Mouse (Mus musculus): Measurements from ENCODE around the gene Baiap2l1.

DNA sequence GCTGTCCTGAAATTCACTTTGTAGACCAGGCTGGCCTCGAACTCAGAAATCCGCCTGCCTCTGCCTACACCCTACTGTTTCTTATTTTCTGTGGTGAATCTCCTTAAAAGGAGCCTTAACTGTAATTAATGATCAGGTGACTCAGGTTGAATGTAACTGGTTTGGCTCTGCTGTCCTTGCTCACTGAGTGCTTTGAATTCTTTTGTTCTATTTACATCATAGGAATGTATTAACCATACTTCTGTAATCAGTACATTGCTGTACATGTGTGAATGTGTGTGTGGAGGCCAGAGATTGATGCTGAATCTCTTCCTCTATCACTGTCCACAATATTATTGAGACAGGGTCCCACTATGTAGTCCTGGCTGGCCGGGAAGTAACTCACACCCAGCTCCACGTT, 49.0 kb downstream of the Baiap2l1 start:
- TF ChIP-seq POLR2A (IDR thresholded peaks at IDR 0.05; ENCODE audit: insufficient read length, low read depth) (no peak), E2F4 (IDR thresholded peaks at IDR 0.05; ENCODE audit: insufficient read depth) (no peak), MYOD1 (IDR thresholded peaks at IDR 0.05; ENCODE audit: control insufficient read depth in 1 of 3, insufficient read length in 2 of 3, low read depth in 2 of 3) (no peak), POLR2AphosphoS2 (IDR thresholded peaks at IDR 0.05; ENCODE audit: insufficient read length, low read depth) (no peak), USF1 (IDR thresholded peaks at IDR 0.05; ENCODE audit: low read depth) (no peak), TCF12 (IDR thresholded peaks at IDR 0.05; ENCODE audit: insufficient read depth, poor library complexity, severe bottlenecking) (no peak), MAX (IDR thresholded peaks at IDR 0.05; ENCODE audit: low read depth) (no peak), MYOG (IDR thresholded peaks at IDR 0.05; ENCODE audit: control insufficient read depth in 1 of 3, insufficient read depth in 1 of 3, insufficient read length in 2 of 3, low read depth in 2 of 3) (no peak), REST (IDR thresholded peaks at IDR 0.05; ENCODE audit: insufficient read depth, insufficient read length) (no peak), CEBPB (IDR thresholded peaks at IDR 0.05; ENCODE audit: insufficient read depth, poor library complexity, severe bottlenecking) (no peak), TCF3 (IDR thresholded peaks at IDR 0.05; ENCODE audit: insufficient read length, low read depth) (no peak)

All from myocyte (in vitro differentiated cells).